Mouse (Mus musculus): Measurements from ENCODE around the gene Hgd.

DNA sequence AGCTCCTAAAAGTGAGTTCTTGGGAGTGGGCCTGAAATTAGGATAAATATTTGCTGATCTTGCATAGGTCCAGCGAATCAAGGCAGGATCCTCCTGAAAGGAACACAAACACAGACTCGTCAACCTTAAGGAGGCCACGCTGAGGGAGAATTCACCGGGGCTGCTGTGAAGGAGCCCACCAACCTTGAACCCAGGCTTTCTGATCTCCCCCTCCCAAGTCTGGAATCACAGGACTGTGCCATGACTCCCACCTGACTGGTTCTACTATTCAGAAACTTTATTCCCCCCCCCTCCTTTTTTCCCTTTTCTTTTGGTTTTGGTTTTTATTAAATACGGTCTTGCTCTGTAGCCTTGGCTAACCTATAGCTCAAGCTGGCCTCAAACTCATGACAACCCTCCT lies 69.1 kb downstream of the Hgd start:
- TF ChIP-seq POLR2A (IDR thresholded peaks at IDR 0.05; ENCODE audit: low read depth, low read length) = no peak
- no peak for TF ChIP-seq CTCF (conservative IDR thresholded peaks at IDR 0.05; ENCODE audit: insufficient read depth, insufficient read length, low read depth, low read length)
